Mouse (Mus musculus) MEL (cell line): ENCODE measurements around the gene Wdr1.

Experiments
- BHLHE40 ChIP-seq: IDR thresholded peaks from 2 replicates; pipeline ENCODE4 v1.6.1; 2012; ENCODE audit warnings: low read depth, mild to moderate bottlenecking, inconsistent platforms, low read length, improper control_type of control experiment, borderline replicate concordance
- CTCF ChIP-seq, 3 experiments: IDR thresholded peaks in 2 of 3; conservative IDR thresholded peaks in 1 of 3; 2 replicates each; pipeline ENCODE4 v1.5.1; 2011 to 2012; ENCODE audit warnings: low read length in 3 of 3, low read depth in 2 of 3, mild to moderate bottlenecking in 2 of 3, improper control_type of control experiment in 1 of 3, inconsistent platforms in 1 of 3, mixed read lengths in 1 of 3, moderate library complexity in 1 of 3; ENCODE audit not compliant: control insufficient read depth in 1 of 3, insufficient read depth in 1 of 3, poor library complexity in 1 of 3, severe bottlenecking in 1 of 3
- POLR2A ChIP-seq, 2 experiments: IDR thresholded peaks; 2 replicates each; pipeline ENCODE4 v1.6.1; 2011 to 2012; ENCODE audit warnings: low read length in 2 of 2, mild to moderate bottlenecking in 2 of 2, control low read depth in 1 of 2, improper control_type of control experiment in 1 of 2, low read depth in 1 of 2, moderate library complexity in 1 of 2; ENCODE audit not compliant: control insufficient read depth in 1 of 2, insufficient read depth in 1 of 2, poor library complexity in 1 of 2
- POLR2AphosphoS2 ChIP-seq: IDR thresholded peaks from 2 replicates; pipeline ENCODE4 v1.6.1; 2011; ENCODE audit warnings: low read length, improper control_type of control experiment
- RCOR1 ChIP-seq: IDR thresholded peaks from 2 replicates; pipeline ENCODE4 v1.6.1; 2012; ENCODE audit warnings: low read depth, mild to moderate bottlenecking, inconsistent platforms, low read length, improper control_type of control experiment
- TBP ChIP-seq: IDR thresholded peaks from 2 replicates; pipeline ENCODE4 v1.8.0; 2011; ENCODE audit warnings: low read depth, low read length, improper control_type of control experiment
- ZC3H11A ChIP-seq: IDR thresholded peaks from 2 replicates; pipeline ENCODE4 v1.6.1; 2012; ENCODE audit warnings: low read depth, mild to moderate bottlenecking, inconsistent platforms, low read length, improper control_type of control experiment
- ZMIZ1 ChIP-seq: IDR thresholded peaks from 2 replicates; pipeline ENCODE4 v1.6.1; 2012; ENCODE audit warnings: low read depth, mild to moderate bottlenecking, inconsistent platforms, low read length, improper control_type of control experiment, moderate library complexity

GRCm38 (mm10) chr5:38544423-38545415, 18.3 kb downstream of the Wdr1 start:
- TF ChIP-seq CTCF (IDR thresholded peaks at IDR 0.05 in 2 of 3, conservative IDR thresholded peaks at IDR 0.05 in 1 of 3; ENCODE audit: control insufficient read depth in 1 of 3, insufficient read depth in 1 of 3, low read depth in 2 of 3, low read length in 3 of 3, poor library complexity in 1 of 3, severe bottlenecking in 1 of 3) = no peak
- TF ChIP-seq ZC3H11A = no peak
- no peak for TF ChIP-seq ZMIZ1
- no peak for TF ChIP-seq TBP
- no peak for TF ChIP-seq BHLHE40
- no peak for TF ChIP-seq POLR2A (IDR thresholded peaks at IDR 0.05; ENCODE audit: control insufficient read depth in 1 of 2, insufficient read depth in 1 of 2, low read depth in 1 of 2, low read length in 2 of 2, poor library complexity in 1 of 2)
- no peak for TF ChIP-seq POLR2AphosphoS2
- TF ChIP-seq RCOR1 = no peak
